Mouse (Mus musculus) kidney, postnatal 4 days (tissue): ENCODE results near the gene Pram1.
"Not testable (repeated sequence)": the region's sequence is repeated elsewhere in the genome, so short reads cannot be mapped to it uniquely, and the experiment has no call there.

Source experiments
- DNase-seq, 2 experiments: peaks; one replicate each; pipeline ENCODE4 v3.0.0; 2021; ENCODE audit warnings: mixed read lengths in 2 of 2

Pram1 gene

DNA sequence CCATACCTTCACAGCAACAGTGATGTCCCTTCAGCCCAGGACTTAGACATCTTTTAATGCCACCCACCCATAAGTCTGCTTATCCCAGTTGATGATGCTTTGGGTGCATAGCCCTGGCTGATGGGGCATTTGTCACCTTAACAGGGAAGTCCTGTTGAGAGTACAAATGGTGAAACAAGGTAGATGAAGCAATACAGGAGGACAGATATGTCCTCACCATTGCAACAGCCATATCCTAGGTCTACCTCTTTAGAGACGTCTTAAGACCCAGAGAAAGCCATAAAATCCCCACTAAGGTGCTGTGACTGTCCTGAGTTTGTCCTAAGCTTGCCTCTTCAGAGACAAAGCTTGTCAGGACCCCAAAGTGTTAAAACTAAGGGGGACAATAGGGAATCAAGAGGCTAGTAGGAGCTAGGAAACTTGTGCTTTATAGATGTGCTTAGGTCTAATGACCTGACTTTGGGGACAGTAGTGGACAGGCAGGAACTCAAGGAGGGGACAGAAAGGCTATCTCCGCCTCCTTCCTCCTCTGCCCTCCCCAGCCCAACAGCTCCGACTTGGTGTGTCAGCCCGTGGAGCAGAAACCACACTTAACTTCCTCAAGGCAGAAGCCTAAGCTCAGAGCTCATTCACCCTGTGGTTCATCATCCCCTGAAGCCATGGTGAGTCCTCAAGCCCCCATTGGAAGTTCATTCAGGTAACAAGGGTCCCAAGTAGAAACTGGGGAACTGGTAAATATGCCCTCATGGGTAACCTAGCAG is at the start of gene Pram1:
Gene Pram1 (plus strand): TSS at position 541 of the 761 bp plus-strand sequence.
- DNase-seq, result no peak

DNA sequence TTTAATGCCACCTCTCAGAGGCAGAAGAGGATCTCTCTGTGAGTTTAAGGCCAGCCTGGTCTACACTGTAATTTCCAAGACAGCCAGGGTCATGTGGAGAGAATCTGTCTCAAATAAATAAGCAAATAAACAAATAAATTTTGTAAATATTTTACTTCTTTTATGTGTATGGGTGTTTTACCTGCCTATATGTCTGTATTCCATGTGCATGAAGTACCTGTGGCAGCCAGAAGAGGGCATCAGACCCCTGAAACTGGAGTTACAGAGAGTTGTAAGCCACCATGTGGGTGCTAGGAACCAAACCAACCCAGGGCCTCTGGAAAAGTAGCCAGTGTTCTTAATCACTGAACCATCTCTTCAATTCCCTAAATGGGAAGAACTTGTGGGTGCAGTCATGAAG is 40.6 kb upstream of the Pram1 start:
- no peak for DNase-seq

DNA sequence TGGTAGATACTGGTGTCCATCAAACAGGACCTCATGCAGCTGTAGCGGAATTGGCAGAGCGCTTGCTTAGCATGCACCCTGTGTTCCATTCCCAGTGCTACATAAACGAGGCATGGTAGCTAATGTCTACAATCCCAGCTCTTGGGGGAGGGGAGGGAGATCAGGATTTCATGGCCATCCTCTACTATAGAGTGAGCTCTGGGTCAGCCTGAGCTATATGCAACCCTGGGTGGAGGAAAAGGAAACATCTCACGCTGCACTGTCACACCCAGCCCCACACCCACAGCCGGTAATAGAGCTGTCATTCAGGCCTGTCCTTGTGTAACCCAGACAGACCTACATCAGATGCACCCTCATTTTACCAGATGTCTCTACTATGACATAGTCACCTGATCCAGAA is 39.4 kb upstream of the Pram1 start:
- DNase-seq, result no peak

DNA sequence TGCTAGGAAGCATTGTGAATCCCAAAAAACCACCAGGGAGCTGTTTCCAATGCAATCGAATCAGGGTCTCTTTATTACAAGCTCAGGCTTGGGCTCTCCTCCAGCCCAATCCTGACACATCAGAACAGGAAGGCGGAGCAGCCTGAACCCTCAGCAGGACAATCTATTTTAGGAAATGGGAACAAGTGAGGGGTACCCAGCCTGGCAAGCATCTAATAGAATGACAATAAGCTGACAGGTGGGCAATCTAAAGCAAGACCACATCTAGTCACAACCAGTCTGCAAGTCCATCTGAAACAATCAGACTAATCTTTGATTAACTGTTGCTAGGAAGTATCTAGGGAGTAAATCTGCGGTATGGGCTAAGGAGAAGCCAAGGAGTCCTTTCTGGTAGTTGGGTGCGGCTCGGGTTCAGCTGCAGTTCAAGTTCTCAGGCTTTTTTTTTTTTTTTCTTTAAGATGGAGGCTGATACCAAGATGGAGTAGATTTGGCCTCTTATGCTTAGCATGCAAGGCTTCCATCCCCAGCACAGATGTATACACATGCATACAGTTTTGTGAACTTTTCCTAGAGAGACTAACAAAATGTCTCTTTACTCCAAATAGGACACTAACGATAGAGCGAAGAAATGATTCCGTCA is 37.9 kb upstream of the Pram1 start:
- DNase-seq, result no peak

DNA sequence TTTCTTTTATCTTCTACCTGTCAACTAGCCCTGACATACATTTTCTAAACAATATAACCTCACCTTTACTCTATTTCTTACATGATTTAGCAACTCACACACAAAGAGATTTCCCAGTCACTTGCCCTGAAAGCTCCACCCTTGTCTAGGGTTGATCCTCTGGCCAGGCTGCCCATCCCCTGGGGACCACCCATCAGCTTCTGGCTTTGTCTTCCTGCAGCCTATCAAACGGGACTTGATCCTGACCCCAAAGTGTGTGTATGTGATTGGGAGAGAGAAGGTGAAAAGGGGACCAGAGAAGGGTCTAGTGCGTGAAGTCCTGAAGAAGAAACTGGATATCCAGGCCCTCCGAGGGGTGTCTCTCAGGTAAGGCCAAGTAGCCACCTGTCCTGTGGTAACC is 37.0 kb upstream of the Pram1 start:
- DNase-seq, result no peak

DNA sequence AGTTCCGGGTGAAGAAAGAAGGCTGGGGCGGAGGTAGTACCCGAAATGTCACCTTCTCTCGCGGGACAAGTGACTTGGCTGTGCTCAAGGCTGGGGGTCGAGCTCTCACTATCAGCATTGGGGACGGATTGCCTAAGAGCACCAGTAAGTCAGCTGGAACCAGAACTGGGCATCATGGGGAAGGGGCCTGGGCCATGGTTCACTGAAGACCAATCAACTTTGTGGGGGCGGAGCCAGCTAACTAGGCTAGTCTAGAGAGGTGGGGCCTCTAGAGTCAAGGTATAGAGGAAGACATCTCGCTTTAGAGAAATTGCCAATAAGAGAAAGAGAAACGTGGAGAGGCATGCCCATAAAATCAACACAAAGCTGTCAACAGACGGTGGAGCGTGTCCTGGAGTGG is 35.9 kb upstream of the Pram1 start:
- no peak for DNase-seq

DNA sequence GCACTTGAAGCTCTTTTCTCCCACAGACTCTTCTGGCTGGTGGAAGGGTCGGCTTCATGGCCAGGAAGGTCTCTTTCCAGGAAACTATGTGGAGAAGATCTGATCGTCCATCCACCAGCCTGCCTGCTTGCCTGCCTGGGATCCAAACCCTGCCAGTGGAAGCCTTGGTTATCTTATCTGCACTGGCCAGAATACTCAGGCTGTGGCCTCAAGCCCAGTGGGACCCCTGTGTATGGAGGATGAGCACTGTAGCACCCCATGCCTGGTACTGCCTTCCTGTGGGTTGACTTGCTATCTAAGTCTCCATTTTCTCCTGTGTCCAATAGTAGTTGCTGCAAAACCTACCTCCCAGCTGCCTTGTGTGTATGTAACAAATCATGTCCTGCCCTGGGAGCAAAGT is 30.6 kb upstream of the Pram1 start:
- DNase-seq, result no peak

DNA sequence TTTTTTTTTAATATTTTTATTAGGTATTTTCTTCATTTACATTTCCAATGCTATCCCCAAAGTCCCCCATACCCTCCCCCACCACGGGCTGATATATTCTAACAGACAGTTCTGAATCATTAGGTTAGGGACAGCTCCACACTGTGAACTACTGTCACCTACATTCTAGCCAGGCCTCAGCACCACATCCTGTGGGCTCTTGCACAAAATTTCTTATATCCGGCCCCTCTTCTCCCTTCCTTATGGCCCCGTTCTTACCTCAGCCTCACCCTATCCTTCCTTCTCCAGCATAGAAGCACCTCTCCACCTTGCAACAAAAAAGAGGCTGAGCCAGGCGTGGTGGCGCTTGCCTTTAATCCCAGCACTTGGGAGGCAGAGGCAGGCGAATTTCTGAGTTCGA is 27.3 kb upstream of the Pram1 start:
- no peak for DNase-seq

DNA sequence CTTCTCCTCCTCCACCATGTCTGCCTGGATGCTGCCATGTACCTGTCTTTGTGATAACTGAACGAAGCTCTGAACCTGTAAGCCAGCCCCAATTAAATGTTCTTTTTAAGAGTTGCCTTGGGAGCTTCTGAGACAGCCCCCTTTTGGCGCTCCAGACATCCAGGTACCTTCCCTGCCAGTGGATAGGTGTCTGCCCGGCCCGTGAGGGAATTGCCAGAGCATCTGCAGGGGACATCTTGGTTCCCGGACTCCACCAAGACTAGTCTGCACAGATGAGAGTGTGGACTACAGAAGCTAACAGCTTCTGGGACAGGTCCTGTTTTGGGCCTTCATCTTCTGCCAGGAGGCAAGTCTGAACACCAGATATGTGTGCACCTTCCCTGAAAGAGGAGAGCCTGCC is 24.1 kb upstream of the Pram1 start:
- not testable (repeated sequence) for DNase-seq

DNA sequence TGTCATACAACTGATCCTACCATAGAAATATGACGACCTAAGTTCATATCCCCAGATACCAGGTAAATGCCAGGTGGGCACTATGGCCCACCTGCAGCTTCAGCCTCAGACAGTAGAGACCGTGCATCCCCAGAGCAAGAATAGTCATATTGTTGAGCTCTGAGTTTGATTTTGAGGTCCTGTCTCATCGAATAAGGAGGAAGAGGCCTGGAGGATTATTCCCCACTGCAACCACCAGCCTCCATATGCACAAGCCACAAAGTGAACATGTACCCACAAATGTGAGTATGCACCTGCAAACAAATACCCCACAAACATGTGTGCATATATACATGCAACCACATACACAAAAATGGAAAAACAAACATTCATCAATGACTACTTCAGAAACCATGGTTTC is 10.6 kb upstream of the Pram1 start:
- DNase-seq, result no peak

DNA sequence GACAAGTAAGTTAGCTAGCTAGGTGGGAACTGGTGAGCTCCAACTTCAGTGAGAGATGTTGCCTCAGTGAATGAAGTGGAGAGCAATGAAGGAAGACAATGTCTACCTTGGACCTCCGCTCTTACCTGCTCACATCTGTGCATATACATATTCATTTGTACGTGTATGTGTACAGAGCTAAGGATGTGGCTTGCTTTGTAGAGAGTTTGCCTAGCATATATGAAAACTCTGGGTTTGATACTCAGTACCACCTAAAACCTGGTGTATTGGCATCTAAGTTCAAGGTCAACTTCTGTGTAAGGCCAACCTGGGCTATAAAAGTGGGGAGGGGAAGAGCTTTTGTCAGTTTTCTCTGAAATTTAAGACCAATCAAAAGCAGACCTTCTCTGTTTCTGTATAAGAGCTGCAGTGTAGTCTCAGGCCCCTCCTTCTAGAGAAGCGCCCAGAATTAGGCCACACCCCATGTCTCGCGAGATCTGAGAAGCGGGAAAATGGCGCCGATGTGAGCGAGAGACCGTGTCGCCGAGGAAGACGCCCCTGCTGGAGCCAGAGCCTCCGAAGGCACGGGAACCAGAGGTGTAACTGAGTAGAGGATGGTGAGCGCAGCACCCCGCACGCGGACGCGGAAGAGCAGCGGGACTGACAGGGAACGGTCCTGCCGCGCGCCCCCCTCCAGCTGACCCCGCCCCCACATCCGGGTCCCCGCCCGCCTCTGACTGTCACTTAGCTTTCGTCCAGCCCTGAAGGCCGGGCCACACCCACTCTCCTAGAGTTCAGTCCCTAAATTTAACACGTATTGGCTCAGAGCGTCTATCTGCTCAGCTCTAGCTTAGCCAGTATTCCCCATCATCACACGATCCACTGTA is 9.0 kb upstream of the Pram1 start, which contains the start of gene Zfp414:
Gene Zfp414 (plus strand): TSS at position 470 of the 866 bp plus-strand sequence.
- peak; percentile 93 to 96 for DNase-seq

DNA sequence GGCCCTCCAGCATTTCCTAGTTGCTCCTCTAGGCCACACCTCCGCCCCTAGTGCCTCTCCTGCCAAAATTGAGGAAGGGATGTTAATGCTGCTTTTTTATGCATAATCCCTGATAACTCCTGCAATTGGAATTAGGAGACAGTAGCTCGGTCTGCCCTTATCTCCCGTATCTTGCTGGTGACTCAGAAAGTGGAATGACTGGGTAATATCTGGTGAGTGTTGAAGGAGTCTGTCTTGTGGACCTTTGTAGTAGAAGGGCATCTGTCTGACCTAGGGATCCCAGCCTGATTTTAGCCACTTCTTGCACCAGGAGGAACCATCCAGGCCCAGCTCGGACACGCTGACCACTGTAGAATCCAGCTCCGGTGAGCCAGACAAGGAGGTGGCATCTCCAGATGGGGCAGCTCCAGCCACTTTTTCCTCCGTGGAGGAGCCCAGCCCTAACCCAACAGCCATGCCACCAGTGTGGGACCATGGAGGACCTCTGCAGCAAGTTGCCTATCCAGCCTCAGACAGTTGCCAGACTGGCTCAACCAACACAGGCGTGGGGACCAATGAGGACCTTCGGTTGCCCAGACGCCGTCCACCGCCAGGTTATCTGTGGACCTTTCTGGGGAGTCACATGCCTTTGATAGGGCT is 8.2 kb upstream of the Pram1 start:
- no peak for DNase-seq

DNA sequence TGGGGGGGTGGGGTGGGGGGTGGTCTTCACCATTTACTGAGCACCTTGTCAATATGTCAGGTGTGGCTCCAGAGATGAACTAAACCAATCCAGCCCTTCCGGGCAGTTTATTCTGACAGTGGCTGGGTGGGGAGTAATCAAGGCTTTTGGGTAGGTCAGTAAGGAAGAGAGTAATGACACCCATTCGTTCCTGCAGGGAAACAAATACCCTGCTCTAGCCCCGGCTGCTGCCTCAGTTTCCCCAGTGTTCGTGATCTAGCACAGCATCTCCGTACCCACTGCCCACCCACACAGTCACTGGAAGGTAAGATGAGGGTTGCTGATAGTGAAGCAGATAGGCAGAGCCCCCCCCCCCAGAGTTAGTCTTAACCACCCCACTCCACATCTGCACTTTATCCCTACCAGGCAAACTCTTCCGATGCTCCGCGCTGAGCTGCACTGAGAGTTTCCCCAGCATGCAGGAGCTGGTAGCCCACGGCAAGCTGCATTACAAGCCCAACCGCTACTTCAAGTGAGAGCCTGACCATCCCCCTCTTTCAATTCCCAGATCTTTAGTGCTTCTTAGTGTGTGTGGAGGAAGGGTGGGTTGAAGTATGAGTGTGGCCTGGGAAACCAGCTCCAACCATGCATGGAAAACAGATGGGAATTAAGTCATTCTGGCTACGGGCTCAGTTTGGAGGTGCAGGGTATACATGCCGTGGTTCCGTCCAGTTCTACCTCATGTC is 7.5 kb upstream of the Pram1 start:
- peak in 1 of 2 experiments; percentile 35 for DNase-seq

DNA sequence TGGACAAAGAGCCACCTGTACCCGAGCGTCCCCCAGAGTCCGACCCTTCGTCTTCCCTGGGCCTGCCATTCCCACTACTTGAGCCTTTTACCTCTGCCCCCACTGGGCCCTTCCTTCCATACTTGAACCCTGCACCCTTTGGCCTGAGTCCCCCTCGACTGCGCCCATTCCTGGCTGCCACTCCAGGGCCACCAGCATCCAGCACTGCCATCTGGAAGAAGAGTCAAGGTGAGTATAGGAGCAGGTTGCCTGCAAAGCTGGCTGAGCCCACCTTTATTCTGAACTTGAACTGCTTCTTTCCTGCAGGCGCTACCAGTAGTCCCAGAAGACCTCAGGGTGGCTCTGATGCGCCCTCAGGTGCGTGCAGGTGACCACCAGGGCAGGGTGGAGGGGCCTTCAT is 6.6 kb upstream of the Pram1 start:
- no peak for DNase-seq

DNA sequence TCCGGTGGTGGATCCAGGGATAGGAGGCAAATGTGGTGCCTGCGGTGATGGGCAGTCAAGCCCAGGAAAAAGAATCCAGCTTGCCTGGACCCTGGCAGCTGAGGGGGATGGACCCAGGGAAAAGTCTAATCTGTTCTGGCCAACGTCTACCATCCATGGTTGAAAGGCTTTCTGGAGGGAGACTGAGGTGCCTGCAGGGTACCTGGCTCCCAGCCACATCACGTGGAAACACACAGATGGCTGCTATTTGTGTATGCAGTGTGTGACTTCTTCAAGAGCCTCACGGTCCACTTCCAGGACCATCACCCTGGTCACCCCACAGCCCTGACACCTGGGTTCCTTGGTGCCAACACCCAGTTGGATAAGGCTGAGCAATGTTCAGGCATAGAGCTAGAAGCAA is 6.1 kb upstream of the Pram1 start:
- DNase-seq, result peak in 1 of 2 experiments; percentile 9

DNA sequence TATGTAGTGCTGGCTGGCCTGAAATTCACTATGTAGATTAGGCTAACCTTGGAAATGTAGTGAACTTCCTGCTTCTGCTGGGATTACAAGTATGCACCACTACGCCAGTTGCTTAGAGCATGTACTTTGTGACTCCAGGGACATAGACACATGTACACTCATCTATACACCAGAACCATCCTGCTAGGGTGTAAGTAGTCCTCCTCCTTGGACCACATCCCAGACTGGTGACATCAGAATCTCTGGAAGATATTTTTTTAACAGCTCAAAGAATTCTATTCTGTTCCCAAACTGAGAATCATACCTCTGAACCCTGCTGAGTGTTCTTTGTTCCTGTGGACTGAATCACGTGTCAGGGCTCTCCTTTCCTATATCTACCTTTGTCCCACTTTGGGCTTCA is 818 bp upstream of the Pram1 start:
- no peak for DNase-seq

DNA sequence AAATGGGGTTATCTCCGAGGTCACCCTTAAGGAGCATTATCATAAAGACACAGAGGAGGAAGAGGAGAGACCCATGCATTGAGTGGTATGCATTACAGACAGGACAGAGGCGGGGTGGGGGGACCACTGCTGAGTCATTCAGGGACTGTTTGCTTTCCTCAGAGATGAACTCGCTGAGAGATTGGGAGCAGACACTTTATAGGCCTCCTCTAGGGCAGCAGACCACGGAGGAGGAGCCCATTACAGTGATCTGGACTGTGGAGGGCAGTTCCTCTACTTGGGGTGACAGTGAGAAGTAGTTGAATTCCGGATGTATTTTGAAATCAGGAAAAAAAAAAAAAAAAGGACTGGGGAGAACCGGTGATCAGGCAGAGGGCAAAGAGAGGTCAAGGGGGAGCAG is 1.9 kb downstream of the Pram1 start:
- no peak for DNase-seq

DNA sequence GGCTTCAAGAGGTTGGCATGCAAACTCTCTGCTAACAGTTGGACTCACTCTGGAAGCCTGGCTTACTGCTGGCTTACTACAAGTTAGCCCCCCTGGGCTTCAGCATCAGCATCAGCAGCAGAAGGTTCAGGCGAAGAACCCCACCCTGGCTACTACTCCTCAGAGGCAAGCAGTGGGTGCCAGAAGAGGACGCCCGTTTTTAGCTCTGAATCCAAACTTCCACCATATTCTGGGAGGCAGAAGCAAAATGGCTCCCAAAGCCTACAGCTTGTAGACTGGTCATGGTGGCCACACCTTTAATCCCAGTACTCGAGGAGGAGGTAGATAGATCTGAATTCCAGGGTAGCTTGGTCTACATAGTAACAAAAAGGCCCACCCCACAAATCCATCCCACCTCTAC is 6.2 kb downstream of the Pram1 start:
- no peak for DNase-seq

DNA sequence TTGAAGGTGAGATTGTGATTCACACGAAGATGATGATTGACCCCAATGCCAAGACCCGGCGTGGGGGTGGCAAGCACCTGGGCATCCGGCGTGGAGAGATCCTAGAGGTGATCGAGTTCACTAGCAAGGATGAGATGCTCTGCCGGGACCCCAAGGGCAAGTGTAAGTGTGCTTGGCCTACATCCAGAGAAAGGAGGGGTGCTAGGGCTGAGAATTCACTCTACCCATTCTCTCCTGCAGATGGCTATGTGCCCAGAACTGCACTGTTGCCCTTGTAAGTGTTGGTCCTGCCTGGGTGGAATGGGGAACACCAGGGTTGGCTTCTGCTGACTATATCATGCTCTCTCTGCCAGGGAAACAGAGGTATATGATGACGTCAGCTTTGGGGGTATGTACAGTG is 7.2 kb downstream of the Pram1 start:
- DNase-seq, result no peak

DNA sequence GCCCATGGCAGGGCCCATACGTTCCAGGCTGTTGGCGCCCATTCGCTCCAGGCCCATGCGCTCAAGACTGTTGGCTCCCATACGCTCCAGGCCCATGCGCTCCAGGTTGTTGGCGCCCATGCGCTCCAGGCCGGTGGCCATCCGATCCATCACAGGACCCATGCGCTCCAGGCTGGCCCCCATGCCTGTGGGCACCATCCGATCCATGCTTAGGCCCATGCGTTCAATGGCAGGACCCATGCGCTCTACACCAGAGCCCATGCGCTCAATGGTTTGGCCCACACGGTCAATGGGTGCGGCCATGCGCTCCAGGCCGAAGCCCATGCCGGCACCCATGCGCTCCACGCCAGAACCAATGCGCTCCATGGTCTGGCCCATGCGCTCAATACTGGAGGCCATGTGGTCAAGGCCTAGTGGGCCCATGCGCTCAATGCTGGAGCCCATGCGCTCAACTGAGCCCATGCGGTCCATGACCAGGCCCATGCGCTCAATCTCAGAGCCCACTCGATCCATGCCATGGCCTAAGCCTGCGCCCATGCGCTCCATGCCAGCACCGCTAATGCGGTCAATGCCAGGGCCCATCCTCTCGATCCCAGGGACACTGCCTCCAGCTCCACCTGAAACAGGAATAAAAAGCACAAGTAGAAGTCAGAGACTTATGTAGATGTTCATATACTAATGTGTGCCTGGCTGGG is 12.1 kb downstream of the Pram1 start:
- DNase-seq, result no peak

DNA sequence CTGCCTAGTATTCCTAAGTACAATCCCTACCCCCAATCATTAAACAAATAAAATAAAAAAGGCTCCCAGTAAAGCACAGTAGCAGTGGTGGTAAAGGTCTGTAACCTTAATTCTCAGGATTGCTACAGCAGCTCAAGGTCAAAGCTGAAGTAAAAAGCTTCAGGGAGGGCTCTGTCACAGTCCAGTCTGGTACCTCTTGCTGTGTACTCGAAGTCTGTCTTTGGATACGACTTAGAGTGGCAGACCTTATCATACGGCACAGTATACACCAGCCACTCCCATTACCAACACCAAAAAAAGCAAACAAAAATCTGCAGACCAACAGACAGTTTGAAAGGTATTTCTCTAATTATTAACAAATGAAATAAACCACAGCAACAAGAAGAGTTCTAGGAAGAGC is 29.0 kb downstream of the Pram1 start:
- DNase-seq, result no peak

DNA sequence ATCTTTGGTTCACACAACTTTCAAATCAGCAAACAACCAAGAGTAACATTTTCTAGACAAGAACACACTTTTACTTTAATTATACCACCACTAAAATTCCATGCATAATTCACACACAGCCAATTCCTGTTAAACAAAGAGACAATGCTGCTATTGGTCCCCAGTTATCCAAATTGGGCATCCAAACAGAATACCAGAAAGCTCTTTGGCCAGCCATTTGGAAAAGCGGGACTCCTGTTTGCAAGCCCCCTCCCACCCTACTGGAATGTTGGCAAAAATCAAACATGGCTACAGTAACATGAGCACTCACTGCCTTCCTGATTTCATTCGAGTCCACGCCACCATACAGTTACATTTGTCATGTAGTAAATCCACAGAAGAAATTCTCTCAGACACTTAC is 31.8 kb downstream of the Pram1 start:
- no peak for DNase-seq
